Mouse (Mus musculus) MEL (cell line): ENCODE measurements around the gene Pah.

Experiments used
- CHD1 ChIP-seq: IDR thresholded peaks from 2 replicates; pipeline ENCODE4 v1.6.1; 2012; ENCODE audit warnings: low read depth, mild to moderate bottlenecking, inconsistent platforms, low read length, improper control_type of control experiment
- CHD2 ChIP-seq: IDR thresholded peaks from 2 replicates; pipeline ENCODE4 v1.6.1; 2011; ENCODE audit warnings: low read length, improper control_type of control experiment
- CTCF ChIP-seq, 3 experiments: IDR thresholded peaks in 2 of 3; conservative IDR thresholded peaks in 1 of 3; 2 replicates each; pipeline ENCODE4 v1.5.1; 2011 to 2012; ENCODE audit warnings: low read length in 3 of 3, low read depth in 2 of 3, mild to moderate bottlenecking in 2 of 3, improper control_type of control experiment in 1 of 3, inconsistent platforms in 1 of 3, mixed read lengths in 1 of 3, moderate library complexity in 1 of 3; ENCODE audit not compliant: control insufficient read depth in 1 of 3, insufficient read depth in 1 of 3, poor library complexity in 1 of 3, severe bottlenecking in 1 of 3
- ELF1 ChIP-seq: IDR thresholded peaks from 2 replicates; pipeline ENCODE4 v1.6.1; 2014; ENCODE audit warnings: low read depth, mild to moderate bottlenecking, inconsistent platforms, low read length, improper control_type of control experiment, moderate library complexity
- EP300 ChIP-seq, 2 experiments: IDR thresholded peaks; 2 replicates each; pipeline ENCODE4 v1.6.1; 2011; ENCODE audit warnings: improper control_type of control experiment in 2 of 2, low read length in 2 of 2, low read depth in 1 of 2, mild to moderate bottlenecking in 1 of 2
- GATA1 ChIP-seq: IDR thresholded peaks from 2 replicates; pipeline ENCODE4 v1.6.1; 2011; ENCODE audit warnings: low read depth, low read length, improper control_type of control experiment
- HCFC1 ChIP-seq: IDR thresholded peaks from 2 replicates; pipeline ENCODE4 v1.6.1; 2012; ENCODE audit warnings: low read depth, mild to moderate bottlenecking, inconsistent platforms, low read length, improper control_type of control experiment, moderate library complexity
- KAT2A ChIP-seq: conservative IDR thresholded peaks from 2 replicates; pipeline ENCODE4 v1.6.1; 2012; ENCODE audit warnings: low read depth, low read length, improper control_type of control experiment, inconsistent platforms
- MXI1 ChIP-seq: IDR thresholded peaks from 2 replicates; pipeline ENCODE4 v1.6.1; 2011; ENCODE audit warnings: mild to moderate bottlenecking, low read depth, low read length, improper control_type of control experiment
- NELFE ChIP-seq: IDR thresholded peaks from 2 replicates; pipeline ENCODE4 v1.6.1; 2011; ENCODE audit warnings: low read depth, low read length, improper control_type of control experiment
- POLR2A ChIP-seq, 2 experiments: IDR thresholded peaks; 2 replicates each; pipeline ENCODE4 v1.6.1; 2011 to 2012; ENCODE audit warnings: low read length in 2 of 2, mild to moderate bottlenecking in 2 of 2, control low read depth in 1 of 2, improper control_type of control experiment in 1 of 2, low read depth in 1 of 2, moderate library complexity in 1 of 2; ENCODE audit not compliant: control insufficient read depth in 1 of 2, insufficient read depth in 1 of 2, poor library complexity in 1 of 2
- SIN3A ChIP-seq: IDR thresholded peaks from 2 replicates; pipeline ENCODE4 v1.6.1; 2012; ENCODE audit warnings: low read length, improper control_type of control experiment, inconsistent platforms
- ZMIZ1 ChIP-seq: IDR thresholded peaks from 2 replicates; pipeline ENCODE4 v1.6.1; 2012; ENCODE audit warnings: low read depth, mild to moderate bottlenecking, inconsistent platforms, low read length, improper control_type of control experiment, moderate library complexity

- TF ChIP-seq CTCF (IDR thresholded peaks at IDR 0.05 in 2 of 3, conservative IDR thresholded peaks at IDR 0.05 in 1 of 3; ENCODE audit: control insufficient read depth in 1 of 3, insufficient read depth in 1 of 3, low read depth in 2 of 3, low read length in 3 of 3, poor library complexity in 1 of 3, severe bottlenecking in 1 of 3), result no peak
- no peak for TF ChIP-seq EP300 (IDR thresholded peaks at IDR 0.05; ENCODE audit: low read depth in 1 of 2, low read length in 2 of 2)
- no peak for TF ChIP-seq POLR2A (IDR thresholded peaks at IDR 0.05; ENCODE audit: control insufficient read depth in 1 of 2, insufficient read depth in 1 of 2, low read depth in 1 of 2, low read length in 2 of 2, poor library complexity in 1 of 2)
- TF ChIP-seq CHD1, result no peak
- no peak for TF ChIP-seq ELF1
- no peak for TF ChIP-seq HCFC1
- TF ChIP-seq MXI1, result no peak
- TF ChIP-seq KAT2A, result no peak
- no peak for TF ChIP-seq GATA1
- no peak for TF ChIP-seq CHD2
- no peak for TF ChIP-seq ZMIZ1
- no peak for TF ChIP-seq NELFE
- no peak for TF ChIP-seq SIN3A
Observed at GRCm38 (mm10) chr10:87489246-87490009, 32.2 kb upstream of the Pah start.
